Mouse (Mus musculus): Measurements from ENCODE around the gene Panx2. TPM values are rescaled to one million over a fixed set of nuclear protein-coding genes. Genes with fewer than 3 reads are reported as not detected.
A peak's percentile ranks its signal among the peaks of the same experiment; 100 is the strongest.

The Panx2 gene
- total RNA-seq, 1 experiment from 2014 or later = 0.52 TPM

DNA sequence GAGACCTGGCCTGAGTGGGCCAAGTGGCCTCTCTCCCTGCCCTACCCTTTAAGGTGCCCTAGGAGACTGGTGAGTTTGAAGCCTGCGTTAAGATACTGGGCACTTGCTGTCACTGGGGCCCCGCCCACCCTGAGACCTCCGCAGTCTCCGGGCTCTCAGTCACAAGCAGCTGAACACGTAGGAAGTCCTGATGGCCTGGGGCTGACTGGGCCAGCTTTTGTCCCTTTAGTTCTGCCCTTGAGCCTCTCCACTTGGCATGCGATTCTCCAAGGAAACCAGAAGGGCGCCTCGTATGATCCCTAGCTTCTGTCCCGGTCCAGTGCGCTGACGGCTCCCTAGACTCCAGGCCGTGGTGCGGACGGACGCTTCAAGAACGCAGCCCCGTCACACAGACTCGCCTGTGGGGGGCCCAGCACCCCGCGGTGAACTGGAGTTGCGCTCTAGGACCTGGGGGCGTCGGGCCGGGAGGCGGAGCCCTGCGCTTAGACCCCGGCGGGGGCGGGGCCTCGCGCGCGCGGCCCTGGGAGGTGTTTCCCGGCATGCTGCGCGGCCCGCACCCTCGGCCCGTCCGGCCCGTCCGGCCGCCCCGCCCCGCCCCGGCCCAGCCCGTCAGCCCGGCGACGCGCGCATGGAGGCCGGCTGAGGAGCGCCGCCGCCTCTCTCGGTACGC is 16.1 kb downstream of the Panx2 start:
- DNase-seq = peak; percentile 96

- DNase-seq = peak; percentile 81
These were observed 16.7 kb downstream of the Panx2 start for GRCm38 (mm10) chr15:89076156-89076731.

DNA sequence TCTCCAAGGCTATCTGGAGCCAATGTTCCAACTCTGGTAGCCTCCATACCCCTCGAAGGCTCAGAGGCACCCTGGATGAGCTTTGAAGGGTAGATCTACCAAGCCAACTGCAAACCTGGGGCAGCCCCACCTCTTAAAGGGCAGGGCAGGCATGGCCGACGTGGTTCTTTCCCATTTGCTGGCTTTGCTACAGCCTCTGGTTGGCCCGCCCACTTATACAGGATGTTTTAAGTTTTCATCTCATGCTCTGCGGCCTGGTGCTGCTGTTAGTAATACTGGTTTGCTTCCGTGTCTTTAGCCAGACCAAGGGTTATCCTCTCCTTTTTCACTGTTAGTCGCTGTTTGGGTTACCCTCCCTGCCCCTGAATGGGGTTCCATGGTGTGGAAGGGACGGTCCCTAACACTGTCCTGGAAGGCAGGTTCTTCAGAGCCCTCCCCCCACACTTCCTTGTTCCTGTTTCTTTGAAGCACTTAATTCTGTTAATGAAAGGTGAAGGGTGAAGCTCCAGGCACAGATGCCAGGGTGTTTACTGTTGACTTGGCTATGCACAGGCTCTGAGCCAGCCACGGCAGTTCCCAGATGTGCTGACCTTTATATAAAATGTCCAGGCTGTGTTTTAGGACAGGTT is 18.8 kb downstream of the Panx2 start:
- peak; percentile 74 for DNase-seq

- DNase-seq = no peak
These were observed 24.4 kb downstream of the Panx2 start for GRCm38 (mm10) chr15:89083906-89084305.

DNA sequence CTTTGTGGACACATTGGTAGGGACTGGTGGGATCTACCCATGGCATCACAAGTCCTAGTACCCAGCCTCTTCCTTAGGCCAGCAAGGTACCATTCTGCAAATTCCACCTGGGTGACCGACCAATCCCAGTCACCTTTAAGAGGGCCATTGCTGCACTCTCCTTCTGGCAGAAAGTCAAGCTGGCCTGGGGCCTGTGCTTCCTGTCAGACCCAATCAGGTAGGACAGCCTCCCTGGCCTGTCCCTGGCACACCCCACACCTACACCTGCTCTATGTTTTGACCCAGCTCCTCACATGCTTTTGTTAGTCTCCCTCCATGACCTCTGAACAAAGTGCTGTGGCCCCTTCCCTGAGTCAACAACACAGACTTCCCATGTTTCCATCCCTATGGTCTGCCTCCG is 25.3 kb downstream of the Panx2 start:
- DNase-seq = no peak

DNA sequence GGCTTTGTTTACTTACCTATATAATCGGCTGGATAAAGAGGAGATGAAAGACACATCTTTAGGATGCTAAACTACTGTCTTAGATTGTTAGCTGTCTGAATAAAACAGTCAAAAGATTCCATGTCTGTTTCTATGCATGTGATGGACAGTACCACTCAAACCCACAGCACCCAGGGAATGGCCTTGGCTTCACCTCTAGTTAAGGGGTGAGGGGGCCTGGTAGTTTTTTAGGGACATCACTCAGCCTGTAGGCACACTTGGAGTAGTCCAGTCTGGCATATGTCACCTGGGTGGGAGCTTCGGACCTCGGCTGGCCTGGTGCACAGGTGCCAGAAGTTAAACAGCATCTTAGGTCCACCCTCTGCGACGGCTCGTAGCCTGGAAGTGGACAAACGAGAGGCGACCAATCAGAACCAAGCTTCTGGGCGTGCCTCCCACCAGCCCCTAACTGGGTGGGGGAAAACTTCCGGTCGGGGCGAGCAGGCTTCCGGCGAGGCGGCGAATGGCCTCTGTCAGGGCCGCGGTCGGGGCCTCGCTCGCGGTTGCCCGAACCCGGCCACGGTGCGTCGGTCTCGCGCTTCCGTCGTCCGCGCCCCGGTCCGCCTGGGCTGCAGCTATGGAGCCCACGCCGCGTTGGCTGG is 29.2 kb downstream of the Panx2 start, which contains the start of gene Selenoo:
TSS of gene Selenoo (plus strand) at position 478 of the 641 bp plus-strand sequence.
- peak; percentile 97 for DNase-seq

- DNase-seq = peak; percentile 75
These were observed 29.9 kb downstream of the Panx2 start for GRCm38 (mm10) chr15:89089248-89090051.

GRCm38 (mm10) chr15:89090662-89091061 is 31.1 kb downstream of the Panx2 start:
- DNase-seq = no peak

- DNase-seq = no peak
These were observed 32.6 kb downstream of the Panx2 start for GRCm38 (mm10) chr15:89092181-89092580.

DNA sequence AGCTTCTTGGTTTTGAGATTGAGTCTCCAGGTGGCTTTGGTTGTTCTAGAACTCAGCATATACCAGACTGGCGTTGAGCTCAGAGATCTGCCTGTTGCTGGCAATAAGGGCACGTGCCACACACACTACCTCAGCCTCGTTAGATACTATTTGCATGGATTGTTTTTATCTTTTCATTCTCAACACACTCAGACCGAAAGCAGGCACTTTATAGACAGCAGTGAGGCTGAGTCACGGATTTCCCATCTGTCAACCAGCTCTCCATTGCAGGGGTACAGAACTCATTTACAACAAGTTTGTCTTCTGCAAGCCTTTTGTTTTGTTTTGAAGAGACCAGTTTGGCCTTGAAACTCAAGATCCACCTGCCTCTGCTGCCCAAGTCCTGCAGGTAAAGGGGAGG is 37.9 kb downstream of the Panx2 start:
- no peak for DNase-seq

GRCm38 (mm10) chr15:89098616-89099015 is 39.1 kb downstream of the Panx2 start:
- no peak for DNase-seq

DNA sequence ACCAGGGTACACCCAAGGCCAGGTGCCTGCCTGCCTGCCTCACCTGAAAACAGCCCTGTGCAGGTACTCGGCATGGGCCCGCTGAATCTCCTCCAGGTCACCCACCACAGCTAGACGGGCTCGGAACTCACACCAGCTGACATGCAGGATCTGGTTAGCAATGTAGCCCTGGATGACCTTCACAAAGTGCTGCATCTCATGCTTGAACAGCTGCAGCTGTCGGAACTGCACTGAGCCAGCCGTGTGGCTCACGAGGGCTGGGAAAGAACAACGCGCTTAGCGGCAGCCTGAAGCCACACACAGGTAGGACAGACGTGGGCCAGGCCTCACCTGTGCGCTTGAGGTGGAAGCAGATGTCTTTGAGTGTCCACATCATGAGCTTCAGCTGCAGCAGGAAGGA is 41.3 kb downstream of the Panx2 start:
- no peak for DNase-seq

DNA sequence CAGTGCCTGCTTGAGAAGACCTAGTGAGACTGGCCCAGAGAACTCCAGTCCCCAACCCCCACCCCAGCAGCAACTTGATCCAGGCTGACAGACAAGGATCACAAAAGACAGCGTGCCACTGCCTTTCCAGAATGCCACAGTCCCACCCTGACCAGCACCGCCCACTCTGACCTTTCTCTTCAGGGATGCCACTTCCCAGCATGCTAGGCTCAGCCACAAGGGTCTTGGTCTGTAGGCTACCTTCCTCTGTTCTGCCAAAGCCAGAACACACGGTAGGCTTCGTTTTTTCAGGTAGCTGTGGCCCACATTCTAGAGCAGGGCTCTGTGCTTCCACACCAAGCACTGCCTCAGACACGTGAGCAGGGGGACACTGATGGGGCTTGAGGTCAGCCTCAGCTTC is 43.1 kb downstream of the Panx2 start:
- DNase-seq = no peak

- DNase-seq = no peak
These were observed 44.4 kb downstream of the Panx2 start for GRCm38 (mm10) chr15:89103921-89104320.

DNA sequence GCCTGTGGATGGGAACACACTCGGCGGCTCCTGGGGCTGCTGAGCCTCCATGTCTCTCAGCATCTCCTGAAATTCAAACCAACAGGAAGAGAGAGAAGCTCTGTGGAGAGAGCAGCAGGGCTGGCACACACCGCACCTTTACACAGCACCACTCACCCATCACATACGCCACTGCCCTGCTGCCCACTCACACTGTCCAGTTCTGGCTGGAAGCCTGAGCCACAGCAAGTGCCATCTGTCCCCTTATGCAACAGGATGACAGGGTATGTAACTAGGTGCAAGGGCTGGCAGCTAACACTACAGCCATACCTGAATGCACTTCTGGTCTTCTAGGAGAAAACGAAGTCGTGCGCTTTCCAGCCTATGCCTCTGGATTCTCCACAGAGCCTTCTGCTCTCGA is 44.9 kb downstream of the Panx2 start:
- DNase-seq = no peak

DNA sequence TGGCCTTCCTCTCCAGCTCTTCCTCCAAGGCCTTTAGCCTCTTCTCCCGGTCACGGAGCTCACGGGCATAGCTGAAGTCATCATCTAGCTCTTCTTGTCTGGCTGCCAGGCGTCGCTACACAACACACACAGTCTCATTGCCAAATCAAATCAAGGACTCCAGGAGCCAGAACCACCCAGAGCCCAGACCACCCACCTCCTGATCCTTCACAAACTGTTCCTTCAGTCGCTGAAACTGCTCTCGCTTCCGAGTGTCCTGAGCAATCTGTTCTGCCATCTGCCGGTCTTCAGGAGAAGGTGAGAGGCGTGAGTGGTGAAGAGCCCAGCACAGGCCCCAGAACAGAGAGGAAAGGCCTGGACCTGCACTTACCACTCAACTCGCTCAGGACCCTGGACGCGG is 46.5 kb downstream of the Panx2 start:
- DNase-seq = no peak

- DNase-seq = no peak
These were observed 47.4 kb downstream of the Panx2 start for GRCm38 (mm10) chr15:89106976-89107375.

DNA sequence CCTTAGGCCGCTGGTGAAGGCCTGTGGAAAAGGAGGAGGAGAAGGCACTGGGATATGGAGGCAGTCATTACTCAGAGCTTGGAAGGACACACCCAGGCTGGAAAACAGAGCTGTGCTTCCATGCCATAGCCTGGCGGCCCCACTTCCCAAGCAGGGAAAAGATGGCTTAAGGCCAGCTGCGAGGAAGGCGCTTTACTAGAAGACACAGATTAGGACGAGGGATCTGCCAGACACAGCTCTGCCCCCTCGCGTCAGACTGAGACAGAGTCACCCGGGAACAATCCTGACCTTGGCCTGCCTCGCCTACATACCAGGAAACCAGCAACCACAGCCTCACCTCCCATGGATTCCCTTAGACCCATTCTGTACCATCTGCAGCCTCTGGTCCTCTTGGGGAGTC is 50.6 kb downstream of the Panx2 start:
- peak; percentile 82 for DNase-seq

DNA sequence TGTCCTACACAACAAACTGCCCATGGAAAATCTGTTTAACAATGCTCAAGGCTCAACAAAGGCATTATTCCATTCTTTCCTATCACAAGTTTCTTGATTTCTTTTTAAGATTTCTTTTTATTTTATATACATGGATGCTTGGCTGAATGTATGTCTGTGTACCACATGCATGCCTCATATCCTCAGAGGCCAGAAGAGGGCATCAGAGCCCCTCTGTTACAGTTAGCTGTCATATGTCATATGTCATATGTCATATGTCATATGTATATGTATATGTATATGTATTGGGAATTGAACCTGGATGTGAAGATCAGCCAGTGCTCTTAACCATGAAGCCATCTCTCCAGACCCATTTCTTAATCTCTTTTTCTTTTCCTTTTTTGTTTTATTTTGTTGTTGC is 58.5 kb downstream of the Panx2 start:
- DNase-seq = no peak

DNA sequence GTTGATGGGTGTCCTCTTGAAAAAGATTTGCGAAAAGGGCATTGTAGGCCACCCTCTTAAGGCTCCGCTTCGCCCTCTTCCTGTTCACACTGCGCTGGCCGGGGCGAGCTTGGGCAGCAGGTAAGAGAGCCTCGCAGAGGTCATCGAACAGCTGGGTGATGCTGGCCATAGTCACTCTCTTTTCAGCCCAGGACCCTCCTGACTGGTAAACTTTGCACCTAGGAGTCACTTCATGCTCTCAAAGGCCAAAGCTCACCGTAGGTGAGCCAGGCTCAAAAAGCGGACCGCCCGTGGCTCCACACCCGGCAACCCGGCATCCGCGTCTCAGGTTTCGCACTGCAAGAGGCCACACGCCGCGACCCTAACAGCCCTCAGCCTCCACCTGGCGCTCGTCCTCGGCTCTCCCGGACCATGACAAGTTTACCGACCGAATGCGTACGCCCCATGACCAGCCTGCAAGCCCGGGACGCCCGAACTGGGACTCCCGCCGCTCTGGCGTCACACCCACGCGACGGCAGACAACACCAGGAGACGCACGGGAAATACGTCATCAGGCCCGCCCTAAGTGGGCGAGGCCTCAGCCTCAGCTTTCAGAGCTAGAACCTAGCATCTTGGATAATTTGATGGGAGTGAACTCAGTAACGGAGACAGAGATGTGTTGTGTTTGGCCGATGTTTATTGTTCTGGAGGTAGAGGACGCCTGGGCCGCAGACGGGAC is 63.3 kb downstream of the Panx2 start, which contains the start of gene Tubgcp6:
TSS of gene Tubgcp6 (minus strand) at position 464 of the 718 bp plus-strand sequence.
- DNase-seq = peak; percentile 97
